Mouse (Mus musculus) ES-Bruce4 (cell line): ENCODE measurements around the gene Sipa1l1. TPM values are rescaled to one million over a fixed set of nuclear protein-coding genes. Genes with fewer than 3 reads are reported as not detected.

Experiments
- H3K27ac ChIP-seq: 2 replicates; pipeline ENCODE4 v1.5.1; 2012; ENCODE audit warnings: low read length, inconsistent platforms; ENCODE audit not compliant: insufficient read depth
- H3K27me3 ChIP-seq: 2 replicates; pipeline ENCODE4 v1.6.1; 2012; ENCODE audit warnings: mild to moderate bottlenecking, low read length, inconsistent platforms; ENCODE audit not compliant: control insufficient read depth, poor library complexity, insufficient read depth, severe bottlenecking
- H3K36me3 ChIP-seq: 2 replicates; pipeline ENCODE4 v1.6.1; 2012; ENCODE audit warnings: inconsistent platforms, mild to moderate bottlenecking, low read length, moderate library complexity; ENCODE audit not compliant: control insufficient read depth, poor library complexity, insufficient read depth, severe bottlenecking
- H3K4me1 ChIP-seq: one replicate; pipeline ENCODE4 v1.8.1; 2011; ENCODE audit warnings: low read length; ENCODE audit not compliant: control insufficient read depth, insufficient read depth
- H3K4me3 ChIP-seq: 2 replicates; pipeline ENCODE4 v1.5.1; 2011; ENCODE audit warnings: low read depth, mild to moderate bottlenecking, low read length
- H3K9ac ChIP-seq: 2 replicates; pipeline ENCODE4 v1.6.1; 2012; ENCODE audit warnings: low read depth, mild to moderate bottlenecking, inconsistent platforms; ENCODE audit not compliant: poor library complexity, severe bottlenecking
- H3K9me3 ChIP-seq: replicated peaks from 2 replicates; pipeline ENCODE4 v1.6.1; 2012; ENCODE audit warnings: mild to moderate bottlenecking, low read length, inconsistent platforms; ENCODE audit not compliant: control insufficient read depth, poor library complexity, insufficient read depth, severe bottlenecking
- CTCF ChIP-seq: IDR thresholded peaks from one replicate; pipeline ENCODE4 v1.8.1; 2011; ENCODE audit warnings: low read depth, low read length
- EP300 ChIP-seq: IDR thresholded peaks from 2 replicates; pipeline ENCODE4 v1.6.1; 2011; ENCODE audit warnings: low read depth, low read length; ENCODE audit not compliant: insufficient read depth
- POLR2A ChIP-seq: IDR thresholded peaks from one replicate; pipeline ENCODE4 v1.8.1; 2011; ENCODE audit warnings: low read length; ENCODE audit not compliant: insufficient read depth
- polyA plus RNA-seq: library from polyadenylated mRNA; stranded (reverse); fragments of >200 nt; gene quantifications from 2 replicates; pipeline ENCODE4 v1.2.4, GENCODE M21; 2011; ENCODE audit warnings: low read depth; ENCODE audit not compliant: missing spikeins, insufficient read depth, insufficient read length

Sipa1l1 gene
- polyA plus RNA-seq, 1 experiment, result 44.9 TPM

DNA sequence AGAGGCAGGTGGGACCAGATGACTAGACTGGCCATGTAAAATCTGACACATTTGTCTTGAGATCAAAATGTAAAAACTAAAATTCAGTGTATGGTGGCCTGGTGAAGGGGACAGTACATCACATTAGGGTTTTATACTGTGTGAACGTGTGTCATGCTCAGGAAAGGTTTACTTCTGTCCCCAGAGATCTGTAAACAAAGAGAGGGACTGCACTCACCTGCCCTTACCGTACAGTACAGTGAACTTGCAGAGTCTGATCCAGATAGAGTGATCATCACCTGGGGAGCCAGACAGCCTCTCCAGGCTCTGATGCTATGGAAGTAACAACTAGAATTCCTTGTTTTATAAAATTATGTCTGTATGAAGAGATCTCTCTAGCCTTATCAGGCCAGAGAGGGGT, 184.5 kb downstream of the Sipa1l1 start:
- no peaks in the 10 kb centered on the region for H3K4me1 ChIP-seq
- no peaks in the 10 kb centered on the region for H3K27me3 ChIP-seq

DNA sequence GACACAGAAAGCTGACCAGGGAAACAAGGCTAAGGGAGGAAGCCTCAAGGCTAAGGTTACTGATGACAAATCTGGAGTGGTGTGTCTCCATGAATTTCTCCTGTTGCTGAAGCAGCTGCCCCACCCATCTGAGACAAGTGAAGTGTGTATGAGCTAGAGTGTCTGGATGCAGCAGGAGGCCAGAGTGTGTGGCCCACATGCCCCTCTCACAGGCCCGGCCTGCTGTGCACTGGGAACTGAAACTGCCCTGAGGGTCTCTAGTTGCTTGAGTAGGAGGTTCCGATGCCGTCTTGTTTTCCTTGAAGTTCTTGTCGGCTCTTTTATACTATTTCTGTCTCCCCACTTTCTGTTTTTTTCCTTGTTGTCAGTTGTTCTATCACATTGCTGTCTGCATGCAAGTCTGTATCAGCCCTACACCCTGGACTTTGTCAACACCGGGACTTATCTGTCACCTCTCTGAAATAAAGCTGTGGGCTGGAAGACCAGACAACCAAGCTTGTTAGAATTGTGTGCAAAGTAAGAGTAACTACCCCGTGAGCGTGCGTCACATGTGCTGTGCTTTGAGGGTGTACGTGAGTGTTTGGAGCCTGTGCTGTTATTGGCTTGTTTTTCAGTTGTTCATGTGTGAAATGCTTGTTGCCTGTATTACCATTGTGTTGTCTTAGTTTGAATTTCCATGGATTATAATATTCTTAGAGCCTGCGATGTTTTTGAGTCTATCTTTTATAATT, 186.5 kb downstream of the Sipa1l1 start:
- Histone ChIP-seq H3K4me3 (no peak overlapping the region), H3K9ac (no peak overlapping the region), H3K27ac (no peak overlapping the region), H3K4me1 (no peaks in the 10 kb centered on the region), H3K9me3 (no peaks in the 10 kb centered on the region), H3K36me3 (no peaks in the 10 kb centered on the region), H3K27me3 (no peaks in the 10 kb centered on the region)
- TF ChIP-seq EP300 (no peak), CTCF (no peak), POLR2A (no peak)

More for the DNA sequence above, 184.5 kb downstream of the Sipa1l1 start:
- no peak for TF ChIP-seq EP300
- no peak for TF ChIP-seq CTCF
- no peak for TF ChIP-seq POLR2A
- H3K9me3 ChIP-seq, result no peaks in the 10 kb centered on the region
- H3K4me3 ChIP-seq, result no peak overlapping the region
- no peaks in the 10 kb centered on the region for H3K36me3 ChIP-seq
- no peak overlapping the region for H3K27ac ChIP-seq
- H3K9ac ChIP-seq, result no peak overlapping the region

DNA sequence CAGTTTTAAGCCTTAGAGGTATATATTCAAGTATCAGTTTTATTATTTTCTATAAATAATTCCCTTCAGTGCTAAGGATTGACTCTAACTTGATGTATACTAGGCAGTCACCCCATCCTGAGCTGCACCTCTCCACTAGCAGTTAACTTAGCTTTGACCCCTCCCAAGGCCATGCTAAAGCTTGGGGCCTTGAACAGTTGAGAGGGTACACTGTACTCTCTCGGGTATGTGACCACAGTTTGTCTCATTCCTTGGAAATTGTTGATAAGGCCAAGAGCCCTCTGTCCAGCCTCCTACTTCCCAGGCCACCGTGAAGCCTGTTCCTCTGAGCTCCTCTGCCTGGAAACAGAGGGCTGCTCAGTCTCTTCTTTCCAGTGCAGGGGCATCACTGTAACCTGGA, 187.4 kb downstream of the Sipa1l1 start:
- no peak overlapping the region for H3K4me3 ChIP-seq
- TF ChIP-seq CTCF (no peak), POLR2A (no peak), EP300 (no peak)

DNA sequence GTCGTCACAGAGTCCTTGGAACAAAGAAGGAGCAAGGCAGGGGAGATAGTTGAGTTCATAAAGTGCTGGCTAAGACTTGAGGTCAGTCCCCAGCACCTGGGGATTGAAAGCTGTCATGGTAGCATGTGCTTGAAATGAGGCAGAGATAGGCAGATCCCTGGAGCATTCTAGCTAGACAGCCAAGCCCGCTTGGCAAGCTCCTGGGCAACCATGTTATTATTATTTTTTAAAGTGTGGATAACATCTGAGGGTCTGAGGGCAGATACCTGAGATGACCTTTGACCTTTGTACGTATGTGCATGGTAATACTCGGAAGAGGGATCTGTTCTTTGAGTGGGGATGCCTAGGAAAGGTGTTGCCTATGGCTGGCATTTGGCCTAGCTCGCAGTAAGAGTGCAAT, 188.3 kb downstream of the Sipa1l1 start:
- no peak overlapping the region for H3K27ac ChIP-seq
- H3K27me3 ChIP-seq, result no peaks in the 10 kb centered on the region
- no peak overlapping the region for H3K4me3 ChIP-seq
- TF ChIP-seq EP300 (no peak), POLR2A (no peak), CTCF (no peak)
- H3K9me3 ChIP-seq, result no peaks in the 10 kb centered on the region
- no peaks in the 10 kb centered on the region for H3K4me1 ChIP-seq
- H3K36me3 ChIP-seq, result no peaks in the 10 kb centered on the region
- no peak overlapping the region for H3K9ac ChIP-seq

More for the DNA sequence above, 187.4 kb downstream of the Sipa1l1 start:
- Histone ChIP-seq H3K36me3 (no peaks in the 10 kb centered on the region), H3K9me3 (no peaks in the 10 kb centered on the region), H3K27me3 (no peaks in the 10 kb centered on the region), H3K4me1 (no peaks in the 10 kb centered on the region), H3K9ac (no peak overlapping the region), H3K27ac (no peak overlapping the region)

DNA sequence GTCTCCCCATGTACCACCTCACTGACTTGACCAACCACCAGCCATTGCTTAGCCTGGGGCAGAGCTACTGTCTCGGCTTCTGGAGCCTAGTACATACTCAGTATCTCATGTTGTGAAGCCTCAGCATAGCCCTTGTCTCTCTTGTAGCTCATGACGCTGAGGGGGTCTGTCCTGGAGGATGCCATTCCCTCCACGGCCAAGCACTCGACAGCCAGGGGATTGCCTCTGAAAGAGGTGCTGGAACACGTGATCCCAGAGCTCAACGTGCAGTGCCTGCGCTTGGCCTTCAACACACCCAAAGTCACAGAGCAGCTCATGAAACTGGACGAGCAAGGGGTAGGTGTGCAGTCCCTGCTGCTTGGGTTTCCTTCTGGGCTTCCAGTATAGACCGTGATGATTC, 193.7 kb downstream of the Sipa1l1 start:
- H3K36me3 ChIP-seq, result no peaks in the 10 kb centered on the region
- H3K27ac ChIP-seq, result no peak overlapping the region
- no peaks in the 10 kb centered on the region for H3K9me3 ChIP-seq
- no peak for TF ChIP-seq POLR2A
- TF ChIP-seq CTCF, result no peak
- TF ChIP-seq EP300, result no peak
- no peak overlapping the region for H3K9ac ChIP-seq
- no peak overlapping the region for H3K4me3 ChIP-seq
- H3K27me3 ChIP-seq, result no peaks in the 10 kb centered on the region
- no peaks in the 10 kb centered on the region for H3K4me1 ChIP-seq

DNA sequence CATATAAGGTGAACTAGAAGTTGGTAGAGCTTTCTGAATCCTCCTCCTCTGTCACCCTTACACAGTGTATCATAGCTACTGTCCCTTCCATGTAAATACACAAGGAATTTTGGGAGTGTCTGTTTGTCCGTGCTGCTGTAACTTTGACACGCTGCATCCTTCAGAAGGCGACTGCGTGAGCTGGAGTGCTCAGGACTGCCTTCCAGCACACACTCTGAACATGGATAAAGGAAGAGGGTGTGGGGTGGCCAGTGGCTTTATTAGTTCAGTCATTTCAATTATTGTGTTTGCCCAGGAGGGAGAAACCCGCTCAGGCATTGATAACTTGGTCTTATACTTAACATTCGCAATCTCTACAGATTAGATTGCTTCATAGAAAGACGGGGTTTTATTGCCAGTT, 195.1 kb downstream of the Sipa1l1 start:
- Histone ChIP-seq H3K27ac (no peak overlapping the region), H3K4me3 (no peak overlapping the region), H3K4me1 (no peaks in the 10 kb centered on the region), H3K27me3 (no peaks in the 10 kb centered on the region), H3K36me3 (no peaks in the 10 kb centered on the region), H3K9ac (no peak overlapping the region), H3K9me3 (no peaks in the 10 kb centered on the region)
- no peak for TF ChIP-seq CTCF
- no peak for TF ChIP-seq EP300
- TF ChIP-seq POLR2A, result no peak
